Mouse (Mus musculus): ENCODE results near the gene Tmem161b. TPM values are rescaled to one million over a fixed set of nuclear protein-coding genes. Genes with fewer than 3 reads are reported as not detected.
"Not testable (repeated sequence)": the region's sequence is repeated elsewhere in the genome, so short reads cannot be mapped to it uniquely, and the experiment has no call there.

The Tmem161b gene
- polyA plus RNA-seq (2017; shearing (Covaris generic)) = 10 to 100 TPM; 24.0 to 29.5 TPM

GRCm38 (mm10) chr13:84221820-84222681 lies at the start of gene Tmem161b:
Tmem161b (plus strand) TSS chr13:84222296.
- ATAC-seq = peak; percentile 94

GRCm38 (mm10) chr13:84185835-84186234 lies 36.3 kb upstream of the Tmem161b start:
- ATAC-seq = not testable (repeated sequence)

- ATAC-seq = no peak
Measured at GRCm38 (mm10) chr13:84192723-84193122, 29.4 kb upstream of the Tmem161b start.

GRCm38 (mm10) chr13:84222682-84222992 lies 541 bp downstream of the Tmem161b start:
- no peak for ATAC-seq

GRCm38 (mm10) chr13:84223018-84223417 lies 922 bp downstream of the Tmem161b start:
- no peak for ATAC-seq

GRCm38 (mm10) chr13:84234019-84234418 lies 11.9 kb downstream of the Tmem161b start:
- ATAC-seq = no peak

- ATAC-seq = no peak
Measured at GRCm38 (mm10) chr13:84236768-84237167, 14.7 kb downstream of the Tmem161b start.

- no peak for ATAC-seq
Measured at GRCm38 (mm10) chr13:84238184-84238583, 16.1 kb downstream of the Tmem161b start.

- ATAC-seq = no peak
Measured at GRCm38 (mm10) chr13:84248065-84248464, 26.0 kb downstream of the Tmem161b start.

- no peak for ATAC-seq
Measured at GRCm38 (mm10) chr13:84251295-84251694, 29.2 kb downstream of the Tmem161b start.

GRCm38 (mm10) chr13:84255047-84255446 lies 33.0 kb downstream of the Tmem161b start:
- no peak for ATAC-seq

- not testable (repeated sequence) for ATAC-seq
Measured at GRCm38 (mm10) chr13:84264418-84264817, 42.3 kb downstream of the Tmem161b start.

- ATAC-seq = no peak
Measured at GRCm38 (mm10) chr13:84276246-84276645, 54.1 kb downstream of the Tmem161b start.

- ATAC-seq = no peak
Measured at GRCm38 (mm10) chr13:84280352-84280751, 58.3 kb downstream of the Tmem161b start.

- ATAC-seq = no peak
Measured at GRCm38 (mm10) chr13:84282966-84283365, 60.9 kb downstream of the Tmem161b start.

GRCm38 (mm10) chr13:84284764-84285558 lies 62.9 kb downstream of the Tmem161b start:
- no peak for ATAC-seq

GRCm38 (mm10) chr13:84285559-84285945 lies 63.5 kb downstream of the Tmem161b start:
- ATAC-seq = no peak

- no peak for ATAC-seq
Measured at GRCm38 (mm10) chr13:84299445-84300053, 77.5 kb downstream of the Tmem161b start.

GRCm38 (mm10) chr13:84343272-84343671 lies 121.2 kb downstream of the Tmem161b start:
- no peak for ATAC-seq

GRCm38 (mm10) chr13:84343691-84344495 lies 121.8 kb downstream of the Tmem161b start:
- no peak for ATAC-seq

- no peak for ATAC-seq
Measured at GRCm38 (mm10) chr13:84344711-84345110, 122.6 kb downstream of the Tmem161b start.

GRCm38 (mm10) chr13:84345114-84345513 lies 123.0 kb downstream of the Tmem161b start:
- no peak for ATAC-seq

Measured in activated CD4-positive, CD25-positive, alpha-beta regulatory T cell, adult 4 months (primary cell).